Mouse (Mus musculus) lung, postnatal 10 days (tissue): ENCODE measurements around the gene Carmil1.
A peak's percentile ranks its signal among the peaks of the same experiment; 100 is the strongest.

Experiments
- DNase-seq: peaks from one replicate; pipeline ENCODE4 v3.0.0; 2021

The Carmil1 gene

GRCm38 (mm10) chr13:24257809-24258208 lies 22.8 kb downstream of the Carmil1 start:
- DNase-seq: no peak

- peak; percentile 89 for DNase-seq
Measured at GRCm38 (mm10) chr13:24253989-24254388, 26.6 kb downstream of the Carmil1 start.

- no peak for DNase-seq
Measured at GRCm38 (mm10) chr13:24253551-24253950, 27.0 kb downstream of the Carmil1 start.

- no peak for DNase-seq
Measured at GRCm38 (mm10) chr13:24251236-24251635, 29.4 kb downstream of the Carmil1 start.

GRCm38 (mm10) chr13:24247928-24248327 lies 32.7 kb downstream of the Carmil1 start:
- no peak for DNase-seq

GRCm38 (mm10) chr13:24247441-24247840 lies 33.2 kb downstream of the Carmil1 start:
- DNase-seq: no peak

- DNase-seq: no peak
Measured at GRCm38 (mm10) chr13:24246266-24246665, 34.3 kb downstream of the Carmil1 start.

- peak; percentile 75 for DNase-seq
Measured at GRCm38 (mm10) chr13:24244613-24245012, 36.0 kb downstream of the Carmil1 start.

- no peak for DNase-seq
Measured at GRCm38 (mm10) chr13:24243964-24244363, 36.6 kb downstream of the Carmil1 start.

- no peak for DNase-seq
Measured at GRCm38 (mm10) chr13:24242429-24243106, 38.0 kb downstream of the Carmil1 start.

- no peak for DNase-seq
Measured at GRCm38 (mm10) chr13:24241201-24241600, 39.4 kb downstream of the Carmil1 start.

GRCm38 (mm10) chr13:24240430-24240829 lies 40.2 kb downstream of the Carmil1 start:
- DNase-seq: peak; percentile 50

GRCm38 (mm10) chr13:24238456-24239120 lies 42.0 kb downstream of the Carmil1 start:
- DNase-seq: no peak

GRCm38 (mm10) chr13:24236736-24237135 lies 43.9 kb downstream of the Carmil1 start:
- DNase-seq: no peak

GRCm38 (mm10) chr13:24232750-24233149 lies 47.8 kb downstream of the Carmil1 start:
- DNase-seq: no peak

- DNase-seq: no peak
Measured at GRCm38 (mm10) chr13:24231746-24232483, 48.7 kb downstream of the Carmil1 start.

- no peak for DNase-seq
Measured at GRCm38 (mm10) chr13:24231146-24231545, 49.4 kb downstream of the Carmil1 start.

- no peak for DNase-seq
Measured at GRCm38 (mm10) chr13:24230541-24231095, 50.0 kb downstream of the Carmil1 start.

- no peak for DNase-seq
Measured at GRCm38 (mm10) chr13:24223425-24224201, 57.0 kb downstream of the Carmil1 start.

GRCm38 (mm10) chr13:24220441-24220970 lies 60.1 kb downstream of the Carmil1 start:
- DNase-seq: no peak

- no peak for DNase-seq
Measured at GRCm38 (mm10) chr13:24211229-24211628, 69.4 kb downstream of the Carmil1 start.

GRCm38 (mm10) chr13:24206097-24206496 lies 74.5 kb downstream of the Carmil1 start:
- no peak for DNase-seq
